Mouse (Mus musculus): ENCODE measurements at regions not wholly inside any gene's neighbourhood (a gene's known extent, or its start where the extent isn't known, plus 50 kb on each side); places are given as distances from the start of the nearest gene placed in this dataset.

- TF ChIP-seq CTCF (IDR thresholded peaks at IDR 0.05; ENCODE audit: low read depth): no peak
- no peak for TF ChIP-seq EP300 (IDR thresholded peaks at IDR 0.05; ENCODE audit: low read depth)
Observed at GRCm38 (mm10) chrX:56269706-56270105, 57.0 kb upstream of the Gm773 start.
